Mouse (Mus musculus) ovary, postnatal 10 days (tissue): Measurements from ENCODE around the gene Vamp3.
"Not testable (repeated sequence)": the region's sequence is repeated elsewhere in the genome, so short reads cannot be mapped to it uniquely, and the experiment has no call there.

Experiments used
- DNase-seq: peaks from one replicate; pipeline ENCODE4 v3.0.0; 2022; ENCODE audit warnings: low spot score

Gene Vamp3

GRCm38 (mm10) chr4:151044944-151045570 lies 12.7 kb downstream of the Vamp3 start:
- DNase-seq = no peak

- peak; percentile 96 for DNase-seq
Measured at GRCm38 (mm10) chr4:151044037-151044943, 13.5 kb downstream of the Vamp3 start, which contains the start of gene Per3. Gene Per3, minus strand, starts transcription at chr4:151044665.

- no peak for DNase-seq
Measured at GRCm38 (mm10) chr4:151043281-151043680, 14.5 kb downstream of the Vamp3 start.

- DNase-seq = no peak
Measured at GRCm38 (mm10) chr4:151041506-151041905, 16.3 kb downstream of the Vamp3 start.

GRCm38 (mm10) chr4:151037800-151038199 lies 20.0 kb downstream of the Vamp3 start:
- no peak for DNase-seq

- no peak for DNase-seq
Measured at GRCm38 (mm10) chr4:151036521-151036920, 21.2 kb downstream of the Vamp3 start.

- no peak for DNase-seq
Measured at GRCm38 (mm10) chr4:151027001-151027400, 30.8 kb downstream of the Vamp3 start.

GRCm38 (mm10) chr4:151024152-151024551 lies 33.6 kb downstream of the Vamp3 start:
- DNase-seq = no peak

- not testable (repeated sequence) for DNase-seq
Measured at GRCm38 (mm10) chr4:151017356-151017755, 40.4 kb downstream of the Vamp3 start.

GRCm38 (mm10) chr4:151015946-151016345 lies 41.8 kb downstream of the Vamp3 start:
- DNase-seq = no peak

- no peak for DNase-seq
Measured at GRCm38 (mm10) chr4:151010316-151010715, 47.4 kb downstream of the Vamp3 start.

GRCm38 (mm10) chr4:151006945-151007344 lies 50.8 kb downstream of the Vamp3 start:
- DNase-seq = peak; percentile 7

GRCm38 (mm10) chr4:151005656-151006318 lies 52.0 kb downstream of the Vamp3 start:
- DNase-seq = no peak

- DNase-seq = no peak
Measured at GRCm38 (mm10) chr4:151001397-151001796, 56.4 kb downstream of the Vamp3 start.

GRCm38 (mm10) chr4:150998626-150999025 lies 59.1 kb downstream of the Vamp3 start:
- DNase-seq = no peak
